Mouse (Mus musculus) erythroblast, embryonic 14.5 days (primary cell): Measurements from ENCODE around the gene Foxred2.

Experiments used
- GATA1 ChIP-seq: IDR thresholded peaks from 2 replicates; pipeline ENCODE4 v1.6.1; 2012; ENCODE audit warnings: low read length, inconsistent platforms, mixed read lengths
- TAL1 ChIP-seq: IDR thresholded peaks from 3 replicates; pipeline ENCODE4 v1.6.1; 2012; ENCODE audit warnings: low read length, inconsistent platforms, mixed read lengths

GRCm38 (mm10) chr15:77913054-77913453, 43.5 kb downstream of the Foxred2 start:
- TF ChIP-seq GATA1 (no peak), TAL1 (no peak)
